8 mouse cellular contexts compared by ENCODE assay signal in genomic region chr1:191420930-191421404, GRCm38 (mm10). TPM values are rescaled to one million over a fixed set of nuclear protein-coding genes. Genes with fewer than 3 reads are reported as not detected.
DNase-seq lines count a peak whose midpoint lies in the region; ATAC-seq and TF ChIP-seq lines count a peak whose summit lies in the region.

No protein-coding gene starts in this region.

- H3K36me3 ChIP-seq in CH12.LX (replicated peaks in 1 of 2; ENCODE audit: control insufficient read depth in 1 of 2, insufficient read depth in 1 of 2, low read length in 1 of 2), result no peaks in the 10 kb centered on the region
- H3K36me3 ChIP-seq in liver, embryonic 15.5 days (replicated peaks), result no peaks in the 10 kb centered on the region
- H3K36me3 ChIP-seq in hindbrain, embryonic 16.5 days (ENCODE audit: control insufficient read depth, insufficient read depth, low read length), result no peaks in the 10 kb centered on the region

- H3K4me3 ChIP-seq in CH12.LX (replicated peaks in 1 of 3; ENCODE audit: low read depth in 2 of 3, low read length in 2 of 3, poor library complexity in 1 of 3), result no peak overlapping the region
- peak overlapping the region; percentile 9; the same call in 1 of the 2 replicates for H3K4me3 ChIP-seq in brown adipose tissue, adult 24 weeks (ENCODE audit: insufficient read depth, low read depth, low read length)
- H3K4me3 ChIP-seq in liver, embryonic 15.5 days (replicated peaks), result no peak overlapping the region
- no peak overlapping the region for H3K4me3 ChIP-seq in hindbrain, embryonic 16.5 days (ENCODE audit: low read length)

- TF ChIP-seq RAD21 in CH12.LX (IDR thresholded peaks at IDR 0.05; ENCODE audit: low read depth, low read length), result no peak

- in situ Hi-C loops in CH12.LX (cut with MboI; ENCODE audit: low pct_ligation_motif_present, low pct_unique_long_range_greater_than_20kb, low sequenced_read_pairs), result no loop called here

- TF ChIP-seq CTCF in CH12.LX (conservative IDR thresholded peaks at IDR 0.05 in 1 of 2, IDR thresholded peaks at IDR 0.05 in 1 of 2; ENCODE audit: low read depth in 2 of 2, low read length in 2 of 2), result no peak

- H3K79me2 ChIP-seq in CH12.LX (replicated peaks; ENCODE audit: control insufficient read depth, extremely low read depth, insufficient read depth, poor library complexity, severe bottlenecking), result no peaks in the 10 kb centered on the region

- no peak overlapping the region for H3K9ac ChIP-seq in CH12.LX (ENCODE audit: insufficient read depth, low read depth)
- 0 out of 2 replicates have a peak overlapping the region, but pooled peaks have one; percentile 19 for H3K9ac ChIP-seq in liver, embryonic 15.5 days
- H3K9ac ChIP-seq in hindbrain, embryonic 16.5 days (ENCODE audit: low read depth, low read length), result no peak overlapping the region

- no peak for DNase-seq in CH12.LX (ENCODE audit: extremely low read depth)
- peak; percentile 47 to 65 for DNase-seq in heart, postnatal 36 days
- peak; percentile 61 to 76 for DNase-seq in thymus, adult 18-20 months
- DNase-seq in cerebellum, postnatal 25 days, result no peak
- DNase-seq in right cerebral cortex, adult 2 months (ENCODE audit: low spot score in 2 of 2), result no peak

- 4% methylated on average over 6 of the region's 6 CpGs for WGBS in liver, embryonic 15.5 days (ENCODE audit: insufficient replicate concordance)
- WGBS in hindbrain, embryonic 16.5 days, result 69% methylated on average over 6 of the region's 6 CpGs

- no peak for TF ChIP-seq POLR2A in CH12.LX (IDR thresholded peaks at IDR 0.05; ENCODE audit: low read depth, low read length)

- H3K4me2 ChIP-seq in CH12.LX (ENCODE audit: insufficient read depth, low read depth, poor library complexity, severe bottlenecking), result no peak overlapping the region
- H3K4me2 ChIP-seq in liver, embryonic 15.5 days, result peak overlapping the region; percentile 35
- H3K4me2 ChIP-seq in hindbrain, embryonic 16.5 days (ENCODE audit: low read length), result no peak overlapping the region

- TF ChIP-seq EP300 in CH12.LX (IDR thresholded peaks at IDR 0.05; ENCODE audit: low read length), result no peak

- H3K4me1 ChIP-seq in CH12.LX (ENCODE audit: control insufficient read depth in 1 of 2, insufficient read depth in 2 of 2), result peaks cover 10 to 37% of the 10 kb centered on the region in 2 experiments; a peak in 3 of 4 replicates
- H3K4me1 ChIP-seq in brown adipose tissue, adult 24 weeks (ENCODE audit: control insufficient read depth, insufficient read depth, insufficient read length, low read length), result peaks cover 19% of the 10 kb centered on the region
- peaks cover 47% of the 10 kb centered on the region for H3K4me1 ChIP-seq in liver, embryonic 15.5 days (replicated peaks)
- H3K4me1 ChIP-seq in hindbrain, embryonic 16.5 days (ENCODE audit: control insufficient read depth, insufficient read depth, low read depth, low read length), result no peaks in the 10 kb centered on the region

- H3K27me3 ChIP-seq in CH12.LX (replicated peaks), result no peaks in the 10 kb centered on the region
- no peaks in the 10 kb centered on the region for H3K27me3 ChIP-seq in liver, embryonic 15.5 days
- H3K27me3 ChIP-seq in hindbrain, embryonic 16.5 days (replicated peaks; ENCODE audit: control insufficient read depth, insufficient read depth, low read length), result no peaks in the 10 kb centered on the region

- dilution Hi-C loops in CH12.LX (cut with MboI; ENCODE audit: extremely low pct_ligation_motif_present, extremely low pct_unique_long_range_greater_than_20kb, low sequenced_read_pairs), result no loop called here

- ATAC-seq in liver, embryonic 15.5 days (ENCODE audit: insufficient read depth), result peak; percentile 27; the same call in 1 of the 2 replicates
- no peak for ATAC-seq in hindbrain, embryonic 16.5 days

- H3K27ac ChIP-seq in CH12.LX (ENCODE audit: insufficient read depth, low read depth), result no peak overlapping the region
- H3K27ac ChIP-seq in brown adipose tissue, adult 24 weeks (replicated peaks; ENCODE audit: low read depth, low read length), result peak overlapping the region; percentile 99
- peak overlapping the region; percentile 85 for H3K27ac ChIP-seq in liver, embryonic 15.5 days (replicated peaks)
- no peak overlapping the region for H3K27ac ChIP-seq in hindbrain, embryonic 16.5 days (ENCODE audit: low read depth, low read length)

- intact Hi-C loops in heart, postnatal 36 days (cut with DNase I), result no loop called here

- H3K9me3 ChIP-seq in CH12.LX (replicated peaks; ENCODE audit: low read length), result no peaks in the 10 kb centered on the region
- no peaks in the 10 kb centered on the region for H3K9me3 ChIP-seq in liver, embryonic 15.5 days (replicated peaks)
- H3K9me3 ChIP-seq in hindbrain, embryonic 16.5 days (ENCODE audit: control insufficient read depth, low read length), result no peaks in the 10 kb centered on the region

TF ChIP-seq in CH12.LX, 34 proteins besides CTCF, POLR2A, EP300 and RAD21:
- no peak for TF ChIP-seq MAFK (IDR thresholded peaks at IDR 0.05; ENCODE audit: insufficient replicate concordance, low read length)
- peak; percentile 54 for TF ChIP-seq ZNF384 (IDR thresholded peaks at IDR 0.05; ENCODE audit: low read depth, low read length)

RNA-seq across cellular contexts. Expression of gene Ppp2r5a, which starts 17.9 kb away (rescaled TPM):
- total RNA-seq in CH12.LX (2012; rRNA removed), result 58.9 and 62.0 TPM in 2 replicates
- 96.7 and 102 TPM in 2 replicates for total RNA-seq in CH12.LX (2014; rRNA removed)
- polyA plus RNA-seq in CH12.LX (2012; ENCODE audit: insufficient read length, low read depth), result 40.3 and 42.6 TPM in 2 replicates
- polyA plus RNA-seq in brown adipose tissue, adult 24 weeks (2012; ENCODE audit: insufficient read depth, insufficient read length, missing spikeins), result 895 and 923 TPM in 2 replicates
- total RNA-seq in heart, postnatal 36 days (2021), result 100 to 1,000 TPM in 1 of 2 experiments, 10 to 100 TPM in 1; 97.7 to 101 TPM
- polyA plus RNA-seq in liver, embryonic 15.5 days (2015; fragmentation: Nextera tagmentation; extraction: Ambion mirVana), result 18.4 and 23.3 TPM in 2 replicates
- polyA plus RNA-seq in hindbrain, embryonic 16.5 days (2015; fragmentation: Nextera tagmentation; extraction: Ambion mirVana), result 6.3 and 6.7 TPM in 2 replicates

Comparison
In these comparisons a context has a peak if more than half of its experiments do, and no peak if none do; other contexts are left out.
1. DNase-seq: peak in heart, postnatal 36 days (2 of 2) and thymus, adult 18-20 months (2 of 2); none in CH12.LX (single experiment), cerebellum, postnatal 25 days (0 of 2) and right cerebral cortex, adult 2 months (0 of 2).
2. H3K27ac ChIP-seq: peak in brown adipose tissue, adult 24 weeks (single experiment) and liver, embryonic 15.5 days (single experiment); none in CH12.LX (single experiment) and hindbrain, embryonic 16.5 days (single experiment).
3. RNA of gene Ppp2r5a, which starts 17.9 kb away (polyA plus RNA-seq): 895 to 923 TPM in brown adipose tissue, adult 24 weeks; 40.3 to 42.6 TPM in CH12.LX, 18.4 to 23.3 TPM in liver, embryonic 15.5 days and 6.3 to 6.7 TPM in hindbrain, embryonic 16.5 days; every median in the first group is over 10 times any median in the second.